Mouse (Mus musculus) kidney, adult 2 months (tissue): ENCODE data around the gene Ppm1h. TPM values are rescaled to one million over a fixed set of nuclear protein-coding genes. Genes with fewer than 3 reads are reported as not detected.
A peak's percentile ranks its signal among the peaks of the same experiment; 100 is the strongest.

Source experiments
- DNase-seq: peaks from one replicate; pipeline ENCODE4 v3.0.0; 2021
- H3K27ac ChIP-seq: fragments of 200-500 bp; 2 replicates; pipeline ENCODE4 v1.5.1; 2012; ENCODE audit warnings: low read depth, low read length, control low read depth, inconsistent platforms; ENCODE audit not compliant: insufficient read depth
- H3K27me3 ChIP-seq: fragments of 200-500 bp; replicated peaks from 2 replicates; pipeline ENCODE4 v1.6.1; 2012; ENCODE audit warnings: mild to moderate bottlenecking, moderate library complexity, low read length, inconsistent platforms; ENCODE audit not compliant: control insufficient read depth, insufficient read depth
- H3K36me3 ChIP-seq: fragments of 200-500 bp; 2 replicates; pipeline ENCODE4 v1.6.1; 2012; ENCODE audit warnings: mild to moderate bottlenecking, moderate library complexity, low read length, inconsistent platforms; ENCODE audit not compliant: control insufficient read depth, insufficient read depth
- H3K4me1 ChIP-seq: fragments of 200-500 bp; 2 replicates; pipeline ENCODE4 v1.6.1; 2011; ENCODE audit warnings: low read length; ENCODE audit not compliant: control insufficient read depth, insufficient read depth
- H3K4me3 ChIP-seq: fragments of 200-500 bp; 2 replicates; pipeline ENCODE4 v1.5.1; 2011; ENCODE audit warnings: mild to moderate bottlenecking, low read depth, low read length, control low read depth; ENCODE audit not compliant: insufficient read depth
- CTCF ChIP-seq: fragments of 200-500 bp; conservative IDR thresholded peaks from 2 replicates; pipeline ENCODE4 v1.5.1; 2011; ENCODE audit warnings: low read depth, mild to moderate bottlenecking, control low read depth, low read length, moderate library complexity, mixed read lengths; ENCODE audit not compliant: insufficient read depth, insufficient read length
- POLR2A ChIP-seq: fragments of 200-500 bp; IDR thresholded peaks from one replicate; pipeline ENCODE4 v1.6.1; 2011; ENCODE audit warnings: low read depth, low read length, control low read depth
- WGBS: fragments of 180-500 bp; shearing (Covaris S2); methylation state at CpG from one replicate; pipeline ENCODE4 v1.1.7; 2018; 5-methylcytosine and 5-hydroxymethylcytosine counted together
- polyA plus RNA-seq: library from polyadenylated mRNA; depleted of rRNA; stranded (reverse); fragments of >200 nt; gene quantifications from 2 replicates; pipeline ENCODE4 v1.2.3, GENCODE M21; 2012

Ppm1h gene
- polyA plus RNA-seq, 1 experiment: 27.1 TPM

DNA sequence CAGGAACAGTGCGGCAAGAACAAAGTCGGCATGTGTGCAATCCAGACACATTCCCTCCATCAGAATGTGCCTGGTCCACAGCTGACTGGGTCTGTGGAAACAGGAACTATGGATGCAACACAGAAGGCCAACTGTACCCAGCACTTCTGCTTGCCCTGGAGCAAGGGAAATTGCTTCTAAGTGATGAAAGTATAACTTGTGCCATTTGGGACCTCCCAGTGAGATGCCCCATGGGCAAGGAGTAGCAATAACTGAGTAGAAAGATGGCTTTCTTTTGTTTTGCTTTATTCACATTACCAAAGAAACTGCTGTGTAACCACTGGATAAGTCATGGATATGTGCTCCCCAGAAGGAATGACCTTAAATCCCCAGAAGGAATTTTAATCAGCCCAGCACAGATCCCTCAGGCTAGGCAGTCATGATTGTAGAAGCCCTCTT lies 169.5 kb downstream of the Ppm1h start:
- Histone ChIP-seq H3K27me3 (no peaks in the 10 kb centered on the region), H3K36me3 (no peaks in the 10 kb centered on the region), H3K27ac (no peak overlapping the region; the same call in 1 of the 2 replicates), H3K4me3 (no peak overlapping the region), H3K4me1 (peaks cover 13% of the 10 kb centered on the region)
- TF ChIP-seq POLR2A (no peak), CTCF (no peak)
- 57% methylated on average over 2 of the region's 2 CpGs for WGBS
- peak; percentile 19 for DNase-seq

DNA sequence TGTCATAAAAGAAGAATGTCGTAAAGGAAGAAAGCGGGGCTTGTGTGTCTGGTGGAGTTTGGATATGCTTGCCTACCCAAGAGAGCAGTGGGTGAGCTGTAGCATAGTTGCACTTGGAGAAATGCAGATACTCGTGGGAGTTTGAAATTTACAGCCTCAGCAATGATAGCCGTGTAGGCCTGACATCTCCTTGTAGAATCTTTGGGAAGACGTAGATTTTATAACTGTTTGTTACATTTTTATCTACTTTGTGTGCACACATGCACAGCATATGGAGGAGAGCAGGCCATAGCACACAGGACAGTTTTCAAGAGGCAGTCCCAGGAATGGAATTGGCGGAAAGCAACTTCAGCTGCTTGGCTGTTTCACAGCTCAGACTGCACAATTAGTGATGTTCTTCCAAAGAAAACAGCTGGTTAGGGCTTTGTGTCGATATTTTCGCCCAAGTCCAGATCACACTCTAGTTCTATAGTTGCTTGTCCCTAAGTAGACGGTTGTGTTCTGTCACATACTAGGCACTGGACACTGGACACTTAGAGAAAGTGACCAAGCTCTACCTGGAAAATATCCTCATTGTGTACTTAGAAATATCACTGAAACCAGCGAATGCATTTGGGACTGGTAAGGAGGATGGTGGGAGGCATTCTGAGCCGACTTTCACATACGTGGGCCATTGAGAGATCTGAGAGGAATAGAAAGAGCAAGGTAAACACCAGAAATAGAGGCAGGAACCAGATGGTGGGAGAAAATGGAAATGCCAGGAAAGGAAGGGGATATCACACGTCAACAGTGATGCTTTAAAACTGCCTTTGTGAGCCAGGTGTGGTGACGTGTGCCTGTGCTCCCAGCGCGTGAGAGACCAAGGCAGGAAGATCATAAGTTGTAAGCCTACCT lies 173.0 kb downstream of the Ppm1h start:
- H3K27me3 ChIP-seq: no peaks in the 10 kb centered on the region
- 84% methylated on average over 16 of the region's 16 CpGs for WGBS
- TF ChIP-seq CTCF: no peak
- no peak for TF ChIP-seq POLR2A
- H3K36me3 ChIP-seq: no peaks in the 10 kb centered on the region
- no peak for DNase-seq
- no peak overlapping the region for H3K27ac ChIP-seq
- H3K4me1 ChIP-seq: peaks cover 18% of the 10 kb centered on the region
- no peak overlapping the region for H3K4me3 ChIP-seq

DNA sequence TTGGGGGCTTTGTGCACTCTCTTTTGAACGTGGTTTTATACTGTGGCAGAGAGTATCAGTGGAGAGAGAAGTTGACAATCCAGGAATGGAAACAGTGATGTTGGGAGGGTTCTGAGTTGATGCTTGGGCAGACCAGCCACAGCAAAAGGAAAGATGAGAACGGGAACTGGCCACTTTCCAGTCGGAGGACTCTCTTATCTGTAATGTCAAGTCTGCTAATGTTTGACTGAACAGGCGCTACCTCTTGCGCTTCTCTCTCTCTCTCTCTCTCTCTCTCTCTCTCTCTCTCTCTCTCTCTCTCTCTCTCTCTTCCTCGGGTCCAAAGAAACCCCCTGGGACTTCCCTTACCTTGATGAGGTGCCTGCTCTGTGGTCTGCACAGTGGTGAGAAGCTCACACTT lies 176.0 kb downstream of the Ppm1h start:
- H3K27ac ChIP-seq: 0 out of 2 replicates have a peak overlapping the region, but pooled peaks have one; percentile 16
- WGBS: 63% methylated on average over 6 of the region's 6 CpGs
- TF ChIP-seq CTCF: no peak
- TF ChIP-seq POLR2A: no peak

DNA sequence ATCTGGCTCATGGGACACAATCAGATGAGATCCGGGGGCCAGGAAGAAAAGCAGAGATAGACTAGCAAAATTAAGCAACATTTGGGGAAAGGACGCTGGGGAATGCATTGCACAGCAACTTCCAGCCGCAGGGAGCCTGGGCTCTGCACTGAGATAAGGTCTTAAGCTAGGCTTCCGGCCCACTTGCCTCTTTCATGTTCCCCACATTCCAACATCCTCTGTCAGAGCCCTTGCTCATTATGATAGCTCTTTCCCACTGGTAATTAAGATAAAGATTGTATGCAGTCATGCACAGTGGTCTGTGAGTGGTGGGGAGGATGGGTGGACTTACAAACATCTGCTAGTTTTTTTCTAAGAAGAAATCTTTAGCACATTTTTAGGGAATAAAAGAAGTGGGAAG lies 176.6 kb downstream of the Ppm1h start:
- TF ChIP-seq CTCF: no peak
- TF ChIP-seq POLR2A: no peak
- Histone ChIP-seq H3K27me3 (no peaks in the 10 kb centered on the region), H3K4me1 (peaks cover 15% of the 10 kb centered on the region), H3K27ac (peak overlapping the region; percentile 78; the same call in 1 of the 2 replicates), H3K36me3 (no peaks in the 10 kb centered on the region), H3K4me3 (no peak overlapping the region)
- WGBS: 57% methylated on average over 4 of the region's 4 CpGs
- no peak for DNase-seq

More for the DNA sequence above, 176.0 kb downstream of the Ppm1h start:
- Histone ChIP-seq H3K4me3 (no peak overlapping the region), H3K36me3 (no peaks in the 10 kb centered on the region), H3K27me3 (no peaks in the 10 kb centered on the region), H3K4me1 (peaks cover 15% of the 10 kb centered on the region)
- no peak for DNase-seq

DNA sequence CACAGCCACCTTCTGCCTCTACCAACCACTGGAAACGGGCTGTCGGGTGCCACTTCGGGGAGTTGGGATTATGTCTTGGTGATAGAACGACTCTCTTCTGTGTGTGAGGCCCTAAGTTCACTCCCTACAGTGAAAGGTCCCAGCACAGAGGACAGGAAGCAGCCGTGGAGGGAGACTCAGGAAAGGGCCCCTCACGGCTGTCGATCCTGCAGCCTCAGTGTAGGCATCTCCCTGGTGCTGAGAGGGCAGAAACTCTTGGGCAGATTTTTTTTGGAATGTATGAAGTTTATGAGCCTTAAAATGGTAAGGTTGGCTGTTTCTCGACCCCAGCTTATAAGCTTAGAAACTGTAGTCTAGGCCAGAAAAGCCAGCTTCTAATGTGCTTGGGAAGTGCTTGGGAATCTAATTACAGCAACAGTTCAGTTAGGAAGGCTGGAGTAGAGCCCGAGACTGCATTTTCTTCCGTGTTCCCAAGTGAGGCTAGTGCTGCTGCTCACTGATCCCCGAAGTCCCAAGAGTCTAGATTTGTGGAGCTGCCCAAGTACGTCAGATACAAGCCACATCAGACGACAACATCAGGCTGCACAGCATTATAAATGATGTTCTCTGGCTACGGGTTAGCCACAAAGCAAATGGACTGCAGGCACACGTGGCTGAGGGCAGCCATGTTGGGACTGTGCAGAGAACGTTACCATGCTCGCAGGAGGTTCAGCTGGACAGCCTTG lies 177.6 kb downstream of the Ppm1h start:
- Histone ChIP-seq H3K4me3 (no peak overlapping the region), H3K4me1 (peaks cover 15% of the 10 kb centered on the region), H3K36me3 (no peaks in the 10 kb centered on the region), H3K27me3 (no peaks in the 10 kb centered on the region), H3K27ac (peak overlapping the region; percentile 78)
- 37% methylated on average over 17 of the region's 17 CpGs for WGBS
- DNase-seq: peak; percentile 59
- TF ChIP-seq POLR2A (no peak), CTCF (no peak)

DNA sequence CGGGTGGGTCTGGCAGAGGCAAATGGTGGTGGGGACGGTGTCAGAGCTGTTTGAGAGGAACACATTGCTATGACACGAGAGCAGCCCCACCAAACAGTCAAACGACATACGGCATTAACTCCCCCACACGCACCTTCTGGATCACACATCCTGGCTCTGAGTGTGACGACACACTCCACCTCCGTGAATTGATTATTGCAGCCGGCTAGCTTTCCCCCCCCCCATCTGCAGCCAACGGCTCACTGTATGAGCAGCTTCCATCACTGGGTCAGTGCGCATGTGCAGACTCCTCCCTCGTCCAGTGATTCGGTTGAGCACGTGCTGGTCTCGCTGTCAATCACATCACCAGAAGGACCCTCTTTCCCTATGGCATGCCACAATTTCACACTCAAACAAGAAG lies 178.6 kb downstream of the Ppm1h start:
- 92% methylated on average over 15 of the region's 15 CpGs for WGBS
- TF ChIP-seq POLR2A: no peak
- no peak for TF ChIP-seq CTCF
- no peak overlapping the region for H3K4me3 ChIP-seq
- H3K27ac ChIP-seq: no peak overlapping the region; the same call in 1 of the 2 replicates
- H3K27me3 ChIP-seq: no peaks in the 10 kb centered on the region
- no peak for DNase-seq
- H3K36me3 ChIP-seq: no peaks in the 10 kb centered on the region
- H3K4me1 ChIP-seq: peaks cover 15% of the 10 kb centered on the region
